Mouse (Mus musculus): ENCODE data around the gene Camsap3.

- no peak for TF ChIP-seq CHD2 (IDR thresholded peaks at IDR 0.05; ENCODE audit: low read depth, low read length)
- TF ChIP-seq ZNF384 (IDR thresholded peaks at IDR 0.05; ENCODE audit: low read depth, low read length) = no peak
- no peak for TF ChIP-seq HCFC1 (IDR thresholded peaks at IDR 0.05; ENCODE audit: borderline replicate concordance, insufficient read depth, low read length)
- no peak for TF ChIP-seq MAFK (IDR thresholded peaks at IDR 0.05; ENCODE audit: insufficient read depth, low read depth, low read length)
- no peak for TF ChIP-seq ZC3H11A (IDR thresholded peaks at IDR 0.05; ENCODE audit: borderline replicate concordance, low read depth, low read length)
Measured at GRCm38 (mm10) chr8:3600401-3600800, 13.3 kb downstream of the Camsap3 start.
